Mouse (Mus musculus) activated CD4-positive, CD25-positive, alpha-beta regulatory T cell, adult 4 months (primary cell): ENCODE measurements around the gene Naa40. TPM values are rescaled to one million over a fixed set of nuclear protein-coding genes. Genes with fewer than 3 reads are reported as not detected.
A peak's percentile ranks its signal among the peaks of the same experiment; 100 is the strongest.

Experiments
- ATAC-seq: one replicate; pipeline ENCODE4 v1.8.0; 2017
- polyA plus RNA-seq, 2 experiments: library from polyadenylated mRNA; unstranded; fragments of 100-300 nt; shearing (Covaris generic); gene quantifications; one replicate each; pipeline ENCODE4 v1.2.1; 2017

Gene Naa40
- polyA plus RNA-seq = 10 to 100 TPM; 28.0 to 29.3 TPM

DNA sequence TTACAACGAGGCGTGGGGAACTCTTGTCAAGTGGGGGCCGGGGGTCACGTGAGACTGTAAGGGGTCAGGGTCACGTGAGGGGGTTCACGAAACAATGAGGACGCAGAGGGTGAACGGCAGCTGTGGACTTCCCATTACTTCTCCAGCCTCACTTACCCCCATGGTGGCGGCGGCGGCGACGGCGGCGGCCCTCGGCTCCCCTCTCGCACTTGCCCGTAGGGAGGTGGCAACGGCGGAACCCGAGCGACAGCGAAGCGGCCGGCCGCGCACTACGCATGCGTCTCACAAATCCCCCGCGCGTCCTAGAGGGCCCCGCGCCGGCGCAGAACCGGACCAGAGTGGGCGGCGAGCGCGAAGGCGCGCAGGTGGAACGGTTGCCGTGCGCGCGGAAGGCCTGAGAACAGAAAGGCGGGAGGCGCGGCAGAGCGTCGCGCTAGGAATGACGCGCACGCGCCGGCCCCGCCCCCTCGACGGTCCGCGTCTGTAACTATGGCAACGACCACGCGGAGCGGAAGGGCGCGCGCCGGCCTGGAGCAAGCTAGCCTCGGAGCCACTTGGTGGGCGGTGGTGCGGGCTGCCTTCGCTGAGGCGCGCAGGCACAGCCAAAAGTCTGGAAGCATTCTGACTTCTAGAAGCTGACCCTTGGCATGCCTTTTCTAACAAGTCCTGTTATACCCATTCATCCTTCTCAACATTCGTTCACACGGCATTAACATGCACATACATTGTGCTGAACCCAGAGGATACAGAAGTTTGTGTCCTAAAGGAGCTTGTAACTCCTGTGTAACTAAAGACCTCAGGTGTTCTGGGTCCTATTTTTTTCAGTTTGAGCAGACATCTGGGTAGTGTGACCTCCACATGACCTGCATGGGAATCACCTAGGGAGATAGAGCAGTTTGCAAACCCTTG lies at the start of gene Naa40:
TSS of gene Naa40 (minus strand) at position 402 of the 909 bp plus-strand sequence.
- peak; percentile 86 for ATAC-seq

DNA sequence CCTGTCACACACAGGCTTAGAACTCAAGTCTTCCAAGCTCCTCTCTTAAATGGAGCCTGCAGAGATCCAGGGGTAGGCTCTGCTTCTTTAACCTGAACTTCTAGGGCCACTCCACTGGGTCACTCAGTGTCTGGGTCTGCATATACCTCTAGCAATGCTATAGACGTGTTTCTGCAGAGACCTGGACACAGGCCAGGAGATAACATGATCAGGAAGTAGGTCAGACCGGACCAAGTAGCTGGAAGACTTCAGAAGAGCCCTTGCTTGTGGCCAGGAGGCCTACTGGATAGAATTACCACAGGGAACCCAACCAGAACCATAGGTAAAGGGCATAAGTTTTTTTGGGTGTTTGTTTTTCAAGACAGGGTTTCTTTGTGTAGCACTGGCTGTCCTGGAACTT lies 48.8 kb upstream of the Naa40 start:
- ATAC-seq = no peak

DNA sequence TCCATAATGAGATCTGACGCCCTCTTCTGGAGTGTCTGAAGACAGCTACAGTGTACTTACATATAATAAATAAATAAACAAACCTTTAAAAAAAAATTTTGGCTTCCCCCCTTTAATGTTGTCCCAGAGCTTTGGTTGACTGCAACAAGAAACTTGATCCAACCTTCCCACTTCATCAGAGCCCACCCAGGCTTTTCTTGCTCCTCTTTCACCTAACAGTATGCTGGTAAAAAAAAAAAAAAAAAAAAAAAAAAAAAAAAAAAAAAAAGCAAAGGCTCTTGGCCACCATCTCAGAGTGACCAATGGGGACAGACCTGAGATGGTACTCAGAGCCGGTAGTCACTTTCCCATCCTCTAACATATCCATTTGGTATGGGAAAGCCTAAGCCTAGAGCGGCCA lies 47.3 kb upstream of the Naa40 start:
- no peak for ATAC-seq

DNA sequence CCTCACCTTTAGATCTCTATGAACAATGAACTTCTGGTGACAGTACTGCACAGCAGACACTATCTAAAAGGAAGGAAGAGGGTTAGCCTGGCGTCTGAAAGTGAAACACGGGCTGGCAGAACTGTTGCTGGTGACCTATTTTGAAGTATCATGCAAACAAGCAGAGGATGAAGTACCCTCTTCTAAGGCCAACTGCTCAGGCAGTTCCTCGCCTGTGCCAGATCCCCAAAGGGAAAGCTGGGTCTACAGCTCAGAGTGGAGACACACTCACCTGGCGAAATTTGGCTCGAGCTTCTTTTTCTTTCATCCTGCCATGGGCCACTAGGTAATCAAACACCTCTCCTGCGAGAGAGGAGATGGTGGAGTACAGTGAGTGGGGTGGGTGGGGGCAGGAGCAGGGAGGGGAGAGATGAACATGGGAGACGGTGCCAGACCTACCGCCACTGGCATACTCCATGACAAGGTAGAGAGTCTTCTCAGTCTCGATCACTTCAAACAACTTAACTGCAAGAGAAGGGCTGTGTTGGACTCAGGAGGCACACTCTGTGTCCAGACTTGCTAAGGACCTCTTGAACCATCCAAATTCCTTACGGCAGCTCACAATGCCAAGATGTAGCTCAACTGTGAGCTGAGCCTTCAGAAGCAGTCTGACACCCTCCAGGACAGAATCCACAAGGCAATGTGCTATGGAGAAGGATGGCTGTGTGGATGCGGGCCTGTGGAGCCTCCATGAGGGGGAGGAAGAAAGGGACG lies 45.8 kb upstream of the Naa40 start:
- ATAC-seq = no peak

DNA sequence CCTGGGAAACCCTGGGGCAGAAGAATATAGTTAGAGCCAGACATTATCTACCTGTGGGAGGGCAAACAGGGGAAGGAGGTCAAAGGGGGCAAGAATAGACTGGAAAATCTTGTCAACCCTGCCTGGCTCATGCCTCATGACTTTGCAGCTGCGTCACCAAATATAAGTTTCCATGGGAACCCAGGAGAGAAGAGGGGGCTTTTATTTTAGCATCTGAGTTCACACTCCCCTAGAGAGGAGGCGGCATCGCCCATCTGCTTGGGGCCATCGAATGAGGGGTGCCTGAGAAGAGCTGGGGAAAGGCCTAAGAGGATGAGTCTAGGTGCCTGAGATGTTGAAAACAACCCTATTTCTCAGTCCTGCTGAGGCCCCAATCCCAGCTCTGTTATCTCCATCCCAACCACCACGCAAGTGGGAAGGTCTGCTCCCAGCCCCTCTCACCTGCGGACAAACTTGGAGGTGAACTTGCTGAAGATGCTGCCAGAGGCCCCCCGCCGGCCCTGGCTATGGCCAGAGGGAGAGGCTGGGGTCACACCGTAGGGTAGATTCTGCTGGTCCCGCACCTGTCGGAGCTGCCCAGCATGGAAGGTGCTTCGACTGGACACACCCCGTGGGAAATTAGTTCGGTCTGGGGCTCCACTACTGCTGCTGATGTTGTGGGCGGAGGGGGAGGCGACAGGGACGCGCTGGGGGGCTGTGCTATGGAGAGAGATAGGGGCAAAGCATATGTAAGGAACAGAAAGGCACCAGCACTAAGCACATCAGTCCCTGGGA lies 39.8 kb upstream of the Naa40 start:
- no peak for ATAC-seq

DNA sequence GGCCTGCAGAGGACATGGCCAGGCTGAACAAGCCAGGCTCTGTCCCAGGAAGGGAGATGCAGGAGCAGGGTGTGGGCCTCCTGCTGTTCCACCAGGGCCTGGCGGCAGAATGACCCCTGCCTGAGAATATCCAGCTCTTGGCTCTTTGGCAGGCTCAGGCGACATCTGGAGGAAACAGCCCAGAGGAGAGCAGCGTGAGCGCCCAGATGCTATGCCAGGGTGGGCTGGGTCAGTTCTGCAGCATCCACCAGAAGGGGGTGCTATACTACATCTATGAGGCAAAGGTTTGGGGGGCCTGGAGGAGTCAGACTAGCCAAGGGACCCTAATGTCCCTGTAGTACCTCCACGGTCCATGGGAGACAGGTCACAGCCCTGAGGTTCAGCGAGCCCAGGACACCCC lies 38.1 kb upstream of the Naa40 start:
- no peak for ATAC-seq

DNA sequence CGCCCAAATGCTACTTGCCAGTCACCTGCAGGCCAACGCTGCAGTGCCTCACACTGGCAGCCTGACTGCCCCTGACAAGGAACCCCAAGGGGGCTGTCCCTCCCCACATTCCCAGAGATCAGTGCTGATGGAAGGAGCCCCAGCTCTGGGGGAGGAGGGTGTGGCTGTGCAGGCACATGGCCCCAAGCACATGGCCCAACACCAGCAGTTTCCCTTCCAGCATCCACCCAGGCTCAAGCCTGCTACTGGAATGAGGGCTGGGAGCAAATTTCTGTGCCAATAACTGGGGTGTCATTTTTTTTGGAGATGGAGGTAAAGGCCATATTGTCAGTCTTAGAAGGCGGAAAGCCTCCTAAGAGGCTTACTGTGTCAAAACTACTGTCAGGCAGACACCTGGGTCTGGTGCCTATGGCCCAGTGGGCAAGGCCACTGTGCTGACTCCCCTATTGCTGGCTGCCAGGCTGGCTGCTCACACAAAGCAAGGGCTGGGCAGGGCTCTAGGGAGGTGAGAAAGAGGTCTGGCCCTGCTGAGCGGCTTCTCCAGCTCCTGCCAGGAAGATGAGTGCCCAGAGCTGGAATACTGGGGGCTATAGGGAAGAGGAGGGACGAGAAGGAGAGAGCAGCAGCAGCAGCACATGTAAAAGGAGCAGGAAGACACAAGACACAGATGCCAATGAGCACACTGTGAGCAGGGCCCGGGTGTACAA lies 37.4 kb upstream of the Naa40 start:
- ATAC-seq = no peak

DNA sequence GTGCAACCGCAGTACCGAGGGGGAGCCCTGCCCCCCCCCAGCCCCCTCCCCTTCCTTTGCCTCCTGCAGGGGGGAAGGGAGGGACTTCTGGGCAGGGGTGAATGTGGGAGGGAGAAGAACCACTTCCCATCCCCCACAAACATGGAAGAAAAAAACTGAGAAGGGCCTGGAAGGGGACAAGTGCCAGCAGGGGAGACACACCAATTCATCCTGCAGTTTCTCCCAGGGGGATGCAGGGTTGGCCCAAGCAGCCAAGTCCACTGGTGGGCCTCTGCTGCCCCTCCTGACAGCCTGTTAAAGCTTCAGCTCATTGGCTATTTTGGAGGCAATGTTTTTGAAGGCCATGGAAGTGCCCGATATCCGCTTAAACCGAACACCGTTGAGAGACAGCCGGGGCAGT lies 35.8 kb upstream of the Naa40 start:
- ATAC-seq = no peak

DNA sequence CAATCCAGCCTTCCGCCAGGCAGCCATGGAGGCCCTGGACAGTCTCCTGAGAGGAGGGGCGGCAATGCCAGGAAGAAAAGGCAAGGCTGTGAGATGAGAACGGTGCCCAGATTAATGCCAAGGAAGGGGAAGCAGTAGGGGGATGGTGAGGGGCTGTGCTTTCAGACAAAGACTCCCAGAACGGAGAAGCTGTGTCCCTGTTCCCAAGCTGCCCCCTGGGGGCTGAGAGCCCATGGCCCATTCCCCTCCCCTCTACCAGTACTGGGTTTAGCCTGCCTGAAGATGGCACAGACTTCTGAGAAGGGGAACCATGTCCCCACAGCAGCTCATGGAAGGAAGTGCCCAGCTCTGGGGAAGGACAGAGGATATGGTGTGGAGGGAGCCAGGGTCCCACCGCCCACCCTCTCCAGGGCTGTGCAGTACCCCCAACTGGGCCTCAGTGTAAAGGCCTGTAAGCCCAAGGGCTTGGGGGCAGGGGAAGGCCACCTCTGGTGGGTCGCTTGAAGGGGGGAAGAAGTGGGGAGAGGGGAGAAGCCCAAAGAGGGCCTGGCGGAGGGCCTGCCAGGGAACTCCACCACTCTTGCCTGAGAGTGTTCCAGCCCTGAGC lies 35.2 kb upstream of the Naa40 start:
- ATAC-seq = no peak

DNA sequence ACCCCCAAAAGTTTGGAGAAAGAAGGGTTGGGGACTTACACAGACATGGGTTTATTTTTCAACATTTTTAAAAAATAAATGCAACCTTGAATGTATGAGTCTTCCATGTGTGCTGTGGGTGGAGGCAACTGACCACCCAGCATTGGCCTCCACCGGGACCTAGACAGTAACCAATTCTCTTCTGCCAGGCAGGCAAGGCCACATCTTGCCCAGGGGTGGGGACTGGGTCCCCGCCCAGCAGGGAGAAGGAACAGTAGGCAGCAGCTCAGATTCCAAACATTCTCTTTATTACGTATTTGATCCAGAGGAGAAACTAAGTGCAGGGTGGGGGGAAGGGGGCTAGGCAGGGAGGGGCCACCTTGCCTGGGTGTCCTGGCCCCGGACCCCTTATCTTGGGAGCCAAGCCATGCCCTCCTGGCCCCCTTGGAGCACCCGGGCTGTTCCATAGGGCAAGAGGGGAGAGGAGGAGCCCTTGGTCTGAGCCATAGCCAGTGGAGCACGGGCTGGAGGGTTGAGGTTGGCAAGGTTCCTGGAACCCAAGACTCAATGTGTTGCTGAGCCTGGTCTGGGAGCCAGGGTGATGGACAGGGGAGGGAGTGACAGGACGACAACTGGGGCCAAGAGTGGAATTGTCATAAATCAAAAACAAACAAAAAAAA lies 34.3 kb upstream of the Naa40 start:
- ATAC-seq = no peak

DNA sequence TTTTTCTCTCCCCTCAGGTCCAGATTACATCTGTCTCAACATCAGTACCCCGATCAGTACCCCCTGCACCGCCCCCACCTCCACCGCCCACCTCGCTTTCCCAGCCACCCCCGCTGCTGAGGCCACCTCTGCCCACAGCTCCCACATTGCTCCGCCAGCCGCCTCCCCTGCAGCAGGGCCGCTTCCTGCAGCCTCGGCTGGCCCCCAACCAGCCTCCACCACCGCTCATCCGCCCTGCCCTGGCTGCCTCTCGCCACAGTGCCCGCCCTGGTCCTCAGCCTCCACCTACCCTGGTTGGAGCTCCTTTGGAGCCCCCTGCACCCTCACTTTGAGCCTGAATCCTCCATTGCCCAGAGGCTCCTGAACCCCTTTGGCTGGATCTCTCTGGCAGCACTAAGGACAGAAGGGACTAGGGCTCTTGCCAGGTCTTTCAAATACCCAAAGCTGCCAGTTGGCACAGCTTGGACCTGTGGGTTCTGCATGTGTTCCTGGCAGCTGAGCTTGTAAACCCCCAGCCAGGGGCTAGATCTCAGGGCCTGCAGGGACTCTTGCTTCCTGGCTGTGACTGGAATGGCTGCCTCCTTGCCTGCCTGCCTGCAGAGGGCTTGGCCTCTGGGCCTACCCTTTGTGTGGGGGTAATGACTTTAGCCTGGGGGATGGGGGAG lies 33.5 kb upstream of the Naa40 start:
- ATAC-seq = no peak

DNA sequence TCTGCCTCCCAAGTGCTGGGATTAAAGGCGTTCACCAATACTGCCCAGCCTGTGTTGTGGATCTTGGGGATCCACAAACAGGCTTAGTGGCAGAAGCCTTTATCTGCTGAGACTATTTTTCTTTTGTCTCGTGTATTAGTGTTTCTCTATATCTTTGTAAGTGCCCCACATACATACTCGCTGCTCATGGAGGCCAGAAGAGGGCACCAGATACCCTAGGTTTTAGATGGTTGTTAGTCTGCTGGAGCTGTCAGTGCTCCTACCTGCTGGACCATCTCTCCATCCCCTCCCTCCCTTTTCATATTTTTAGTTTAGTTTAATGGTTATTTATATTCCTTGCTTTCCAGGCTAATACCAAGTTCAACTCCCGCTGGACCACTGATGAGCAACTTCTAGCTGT lies 32.5 kb upstream of the Naa40 start:
- ATAC-seq = no peak

DNA sequence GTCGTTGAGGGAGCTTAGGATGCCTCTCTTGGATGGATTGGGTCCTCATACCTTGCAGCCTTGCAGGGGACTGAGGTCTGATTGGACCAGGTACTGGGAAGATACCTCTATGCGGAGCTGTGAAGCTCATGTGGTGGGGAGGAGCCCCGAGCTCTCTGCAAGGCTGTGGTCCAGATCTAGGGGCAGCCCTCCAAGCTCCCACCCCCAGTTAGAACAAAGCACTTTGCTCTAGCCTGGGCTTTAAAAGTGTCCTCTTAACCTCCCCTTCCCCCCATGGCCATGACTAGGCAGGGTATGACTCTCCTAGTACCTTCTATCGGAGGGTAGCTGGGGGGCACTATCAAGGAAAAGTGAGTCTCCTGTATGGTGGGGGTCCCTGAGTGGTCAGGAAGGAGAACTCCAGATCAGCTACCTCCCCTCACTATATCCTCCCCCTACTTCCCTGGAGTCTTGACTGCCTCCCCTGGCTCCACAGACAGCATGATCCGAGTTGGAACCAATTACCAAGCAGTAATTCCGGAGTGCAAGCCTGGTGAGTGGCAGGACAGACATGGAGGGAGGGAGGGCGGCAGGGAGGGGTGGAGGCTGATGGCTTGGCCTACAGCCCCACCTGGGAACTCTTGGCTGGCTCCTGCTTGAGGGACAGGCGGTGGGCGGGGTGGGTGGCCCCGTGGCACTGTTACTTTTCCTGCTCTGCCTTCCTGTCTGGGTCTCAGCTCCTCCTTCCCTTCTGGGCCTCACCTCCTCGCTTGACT lies 28.5 kb upstream of the Naa40 start:
- ATAC-seq = no peak

DNA sequence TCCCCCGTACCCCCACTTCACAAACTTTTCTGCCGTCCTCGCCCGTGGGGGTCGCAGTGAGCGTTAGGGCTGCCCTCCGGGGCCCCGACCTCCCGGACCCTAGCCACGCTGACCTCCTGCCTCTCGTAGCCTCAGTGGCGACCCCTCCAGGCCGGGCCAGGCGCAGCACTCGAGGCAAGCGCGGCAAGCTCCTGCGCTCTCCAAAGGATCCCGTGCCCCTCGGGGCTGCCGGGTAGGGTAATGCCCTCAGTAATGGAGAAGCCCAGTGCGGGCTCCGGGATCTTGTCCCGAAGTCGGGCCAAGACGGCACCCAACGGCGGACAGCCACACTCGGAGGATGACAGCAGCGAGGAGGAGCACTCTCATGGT lies 27.7 kb upstream of the Naa40 start:
- ATAC-seq = no peak

DNA sequence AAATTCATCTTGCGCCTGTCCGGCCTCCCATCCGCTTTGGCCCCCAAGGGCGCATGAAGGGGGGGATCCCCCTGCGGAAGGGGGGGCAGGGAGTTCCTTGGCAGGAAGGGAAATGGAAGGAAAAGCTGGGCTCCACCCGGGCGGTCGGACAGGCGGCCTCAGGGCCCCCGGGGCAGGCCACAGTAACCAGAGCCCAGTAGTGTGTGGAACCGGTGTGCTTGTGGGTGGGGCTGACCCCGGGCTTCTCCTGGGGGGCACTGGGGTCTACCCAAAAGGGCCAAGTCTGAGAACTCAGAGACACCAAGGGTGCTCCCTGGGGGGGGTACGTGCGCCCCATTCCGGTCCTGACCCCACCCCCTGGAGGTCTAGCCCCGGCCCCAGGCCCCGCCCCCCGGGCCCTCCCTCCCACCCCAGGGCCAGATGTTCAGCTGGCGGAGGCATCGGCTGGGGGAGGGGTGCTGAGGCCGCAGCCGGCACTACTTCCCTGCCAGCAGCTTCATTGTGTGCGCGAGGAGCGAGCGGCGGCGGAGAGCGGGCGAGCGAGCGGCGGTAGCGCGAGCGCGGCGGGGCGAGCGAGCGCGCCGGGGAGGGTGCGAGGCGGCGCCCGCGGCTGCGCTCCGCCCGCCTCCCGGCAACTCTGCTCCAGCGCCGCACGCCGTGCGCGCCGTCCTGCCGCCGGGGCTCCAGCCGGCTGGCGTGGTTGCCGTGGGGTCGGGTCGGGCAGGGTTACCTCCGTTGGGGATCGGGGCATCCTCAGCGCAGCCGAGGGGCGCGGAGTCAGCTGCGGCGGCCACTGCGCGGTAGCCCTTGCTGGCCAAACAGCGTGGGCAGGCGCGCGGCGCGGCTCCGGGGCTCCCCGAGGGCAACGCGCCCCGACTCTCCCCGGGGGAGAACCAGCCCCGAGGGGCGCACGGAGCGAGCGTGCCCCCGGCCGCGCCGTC lies 27.1 kb upstream of the Naa40 start:
- peak; percentile 51 for ATAC-seq

DNA sequence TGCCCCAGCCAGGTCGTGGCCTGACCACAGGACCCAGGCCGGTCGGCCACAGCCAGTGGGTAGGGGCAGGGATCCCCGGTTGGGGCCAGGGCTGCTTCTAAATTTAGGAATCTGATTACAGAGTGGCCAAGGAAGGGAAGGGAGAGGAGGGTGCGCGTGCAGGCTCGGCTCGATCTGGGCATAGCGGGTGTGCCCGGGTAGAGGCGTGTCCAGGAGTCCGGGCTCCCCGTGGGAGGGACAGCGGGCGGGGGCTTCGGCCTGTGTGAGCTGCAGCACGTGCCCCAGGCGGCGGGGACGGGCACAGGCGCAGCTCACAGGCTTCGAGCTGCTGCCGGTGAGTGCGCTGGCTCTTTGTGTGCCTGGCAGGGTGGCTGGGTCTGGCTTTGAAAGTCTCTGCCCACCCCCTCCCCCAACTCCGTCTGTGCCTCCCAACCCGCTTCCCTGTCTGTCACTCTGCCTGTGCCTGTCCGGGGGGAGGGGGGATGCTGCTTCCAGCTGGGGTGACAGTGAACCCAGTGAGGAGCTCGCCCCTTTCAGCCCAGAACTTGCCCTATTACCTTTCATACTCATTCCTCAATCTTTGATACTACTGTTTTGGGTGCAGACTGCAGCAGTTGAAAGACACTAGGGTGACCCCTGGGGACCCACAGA lies 26.2 kb upstream of the Naa40 start, which contains the start of gene Rcor2:
TSS of gene Rcor2 (plus strand) at position 235 of the 651 bp plus-strand sequence.
- ATAC-seq = no peak

DNA sequence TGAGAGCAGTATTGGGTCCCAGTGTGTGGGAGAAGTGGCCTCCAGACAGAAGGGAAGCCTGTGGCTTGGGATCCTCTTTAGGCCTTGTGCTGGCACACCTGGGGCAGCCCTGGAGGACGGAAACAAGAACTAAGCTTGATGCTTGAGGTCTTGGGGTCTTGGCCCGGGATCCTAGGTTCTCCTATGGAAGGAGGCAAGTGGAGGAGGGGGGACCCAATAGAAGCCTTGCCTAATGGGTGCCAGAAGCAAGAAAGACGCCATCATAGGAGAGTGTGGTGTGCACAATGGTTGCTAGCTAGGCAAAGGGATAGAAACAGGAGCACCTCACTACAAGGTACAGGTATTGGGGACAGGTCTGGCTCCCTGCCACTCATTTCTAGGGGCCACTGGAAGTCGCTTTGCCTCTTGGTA lies 25.4 kb upstream of the Naa40 start:
- ATAC-seq = no peak

DNA sequence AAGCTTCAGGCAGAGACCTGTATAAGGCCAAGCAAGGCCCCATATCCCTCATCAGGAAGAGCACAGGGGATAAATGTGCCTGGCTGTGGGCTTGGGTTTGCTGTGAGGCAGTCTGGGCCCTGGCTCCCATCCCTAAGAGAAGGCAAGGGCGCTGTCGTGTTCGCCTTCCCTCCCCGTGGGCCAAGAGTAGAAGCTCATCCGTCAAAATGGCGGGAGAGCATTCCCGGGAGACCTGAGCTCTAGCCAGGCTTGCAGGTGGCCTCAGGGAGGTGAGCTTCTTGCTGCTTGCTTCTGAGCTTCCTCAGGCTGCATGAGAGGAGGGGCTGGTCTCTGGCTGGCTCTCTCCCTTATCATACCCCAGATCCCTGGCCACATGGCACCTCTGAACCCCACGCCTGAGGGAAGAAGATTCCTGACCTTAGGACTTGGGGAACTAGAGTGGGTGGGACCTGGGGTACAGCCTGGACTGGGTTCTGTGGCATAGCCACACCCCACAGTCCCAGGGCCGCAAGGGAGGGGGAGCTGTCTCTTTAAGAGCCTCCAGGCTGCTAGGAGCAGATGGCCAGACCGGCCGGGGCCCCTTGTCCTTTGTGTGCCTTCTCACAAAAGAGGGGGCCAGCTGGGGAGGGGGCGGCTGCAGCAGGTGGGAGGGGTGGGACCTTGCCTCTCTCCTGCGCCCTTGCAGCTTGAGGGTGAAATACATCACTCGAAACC lies 24.7 kb upstream of the Naa40 start:
- ATAC-seq = no peak
